Mouse (Mus musculus) adrenal gland, adult 2 months (tissue): ENCODE measurements around the gene Rhox3f. TPM values are rescaled to one million over a fixed set of nuclear protein-coding genes. Genes with fewer than 3 reads are reported as not detected.
"Not testable (repeated sequence)": the region's sequence is repeated elsewhere in the genome, so short reads cannot be mapped to it uniquely, and the experiment has no call there.

Source experiments
- DNase-seq: peaks from one replicate; pipeline ENCODE4 v3.0.0; 2021
- long read RNA-seq: library from polyadenylated mRNA; stranded (forward); transcript quantifications from one replicate; pipeline ENCODE4 v2.0.0, GENCODE M21; 2021
- polyA plus RNA-seq: library from polyadenylated mRNA; depleted of rRNA; stranded (reverse); fragments of >200 nt; gene quantifications from 2 replicates; pipeline ENCODE4 v1.2.3, GENCODE M21; 2012; rRNA removed
- total RNA-seq, 2 experiments: library from RNA; stranded (reverse); gene quantifications; 2 replicates each; pipeline ENCODE4 v1.2.3; 2021

Rhox3f gene
- total RNA-seq (not detected), polyA plus RNA-seq (not detected in 2 replicates)
- long read RNA-seq: 0 reads

GRCm38 (mm10) chrX:37580692-37581091 lies at the start of gene Rhox3f:
Gene Rhox3f, plus strand, starts transcription at chrX:37580992.
- DNase-seq: not testable (repeated sequence)

DNA sequence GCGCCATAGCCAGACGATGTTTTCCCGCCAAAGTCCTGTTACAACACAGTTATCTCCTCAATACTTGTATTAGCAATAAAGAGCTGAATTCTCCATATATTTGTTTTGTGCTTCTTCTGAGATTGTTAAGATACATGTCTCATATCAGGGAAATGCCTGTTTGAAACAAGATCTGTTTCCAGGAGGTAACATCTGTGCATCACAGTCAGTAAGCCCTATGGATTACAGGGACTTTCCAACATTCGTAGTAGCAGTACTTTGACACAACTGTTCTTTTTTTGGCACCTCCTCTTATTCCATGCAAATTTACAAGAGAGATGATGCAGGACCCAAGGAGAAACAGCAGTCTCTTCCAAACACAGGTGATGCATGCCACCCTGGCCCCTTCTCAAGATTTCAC lies 39.1 kb upstream of the Rhox3f start, which contains the start of gene Rhox3e:
Gene Rhox3e, plus strand, starts transcription at position 301 of the 400 bp plus-strand sequence.
- DNase-seq: not testable (repeated sequence)

DNA sequence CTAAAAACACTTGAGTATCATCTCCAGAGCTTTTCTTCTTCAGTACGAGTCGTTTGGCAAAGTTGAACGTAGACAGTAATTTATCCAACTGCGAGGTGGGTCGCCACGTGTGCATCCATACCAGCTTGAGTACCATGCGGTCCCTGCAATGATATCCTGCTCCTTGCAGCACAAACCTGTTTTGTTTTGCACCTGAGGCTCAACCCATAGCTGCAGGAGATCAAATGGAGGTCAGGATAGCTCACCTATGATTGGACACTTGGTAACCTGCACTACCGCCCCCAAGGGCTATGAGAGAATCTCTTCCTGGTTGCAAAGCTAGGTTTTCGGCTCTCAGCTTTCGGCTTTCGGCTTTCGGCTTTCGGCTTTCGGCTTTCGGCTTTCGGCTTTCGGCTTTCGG lies 23.7 kb upstream of the Rhox3f start, which contains the start of gene Rhox4e:
Gene Rhox4e, plus strand, starts transcription at position 301 of the 400 bp plus-strand sequence.
- DNase-seq: not testable (repeated sequence)

DNA sequence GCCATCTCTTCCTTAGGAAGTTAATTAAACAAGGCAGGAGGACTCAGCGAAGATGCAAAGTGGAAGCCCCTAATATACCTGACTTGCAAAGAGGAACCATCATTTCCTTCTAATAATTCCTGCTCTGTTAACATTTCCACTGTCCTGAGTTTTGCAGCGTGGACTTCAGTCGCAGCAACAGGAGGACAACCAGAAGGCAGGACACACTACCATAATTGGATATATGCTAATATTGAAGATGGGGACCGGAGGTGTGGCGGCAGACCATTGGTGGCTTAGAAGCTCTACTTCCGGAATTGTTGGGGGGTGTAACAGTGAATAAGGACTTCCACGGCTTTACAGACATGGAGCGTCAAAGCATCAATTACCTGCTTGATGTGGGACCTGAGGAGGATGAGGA lies 9.7 kb upstream of the Rhox3f start, which contains the start of gene Rhox2f:
Gene Rhox2f, plus strand, starts transcription at position 301 of the 400 bp plus-strand sequence.
- not testable (repeated sequence) for DNase-seq

DNA sequence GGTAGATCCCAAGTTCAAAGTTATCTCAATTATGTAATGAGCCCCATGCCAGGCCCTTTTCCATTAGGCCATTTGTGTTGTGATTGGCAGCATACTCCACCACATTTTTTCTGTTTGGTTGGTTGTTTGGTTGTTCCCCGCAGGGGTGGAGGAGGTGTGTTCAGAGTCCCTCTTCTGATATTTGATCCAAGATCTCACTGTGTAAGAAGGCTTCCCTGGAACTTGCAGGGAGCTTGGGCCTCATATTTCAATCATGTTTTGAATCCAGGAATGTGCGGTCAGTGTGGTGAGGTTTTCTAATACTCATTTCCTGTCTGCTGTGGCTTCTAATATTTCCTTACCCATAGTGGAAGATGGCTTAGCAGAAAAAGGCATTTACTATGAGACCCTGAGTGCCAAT lies 8.2 kb upstream of the Rhox3f start:
- not testable (repeated sequence) for DNase-seq

DNA sequence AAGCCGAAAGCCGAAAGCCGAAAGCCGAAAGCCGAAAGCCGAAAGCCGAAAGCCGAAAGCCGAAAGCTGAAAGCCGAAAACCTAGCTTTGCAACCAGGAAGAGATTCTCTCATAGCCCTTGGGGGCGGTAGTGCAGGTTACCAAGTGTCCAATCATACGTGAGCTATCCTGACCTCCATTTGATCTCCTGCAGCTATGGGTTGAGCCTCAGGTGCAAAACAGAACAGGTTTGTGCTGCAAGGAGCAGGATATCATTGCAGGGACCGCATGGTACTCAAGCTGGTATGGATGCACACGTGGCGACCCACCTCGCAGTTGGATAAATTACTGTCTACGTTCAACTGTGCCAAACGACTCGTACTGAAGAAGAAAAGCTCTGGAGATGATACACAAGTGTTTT lies 26.8 kb downstream of the Rhox3f start, which contains the start of gene Rhox4f:
Gene Rhox4f, minus strand, starts transcription at position 101 of the 400 bp plus-strand sequence.
- not testable (repeated sequence) for DNase-seq

DNA sequence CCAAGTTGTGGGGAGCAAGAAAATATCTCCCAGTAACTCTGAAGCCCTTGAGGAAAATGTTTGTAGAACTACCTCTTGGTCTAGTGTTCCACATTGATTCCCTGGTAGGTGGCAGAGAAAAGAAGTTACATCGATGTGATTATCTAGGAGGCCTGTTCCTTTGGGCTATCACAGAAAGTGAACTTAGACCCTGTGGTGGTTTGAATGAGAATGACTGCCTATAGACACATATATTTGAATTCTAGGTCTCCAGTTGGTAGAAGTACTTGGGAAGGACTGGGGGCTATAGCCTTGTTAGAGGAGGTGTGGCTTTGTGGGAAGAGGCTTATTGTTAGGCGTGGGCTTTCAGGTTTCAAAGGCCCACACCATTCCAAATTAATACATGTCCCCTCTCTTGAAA lies 47.7 kb downstream of the Rhox3f start, which contains the start of gene Rhox3g:
Gene Rhox3g, minus strand, starts transcription at position 101 of the 400 bp plus-strand sequence.
- DNase-seq: not testable (repeated sequence)

Other genes with a start within 250 kb of the Rhox3f start
- not detected for gene Rhox3a2, start 201.0 kb upstream of the Rhox3f start, total RNA-seq
- not detected in 2 replicates for gene Rhox3a2, start 201.0 kb upstream of the Rhox3f start, polyA plus RNA-seq
- not detected for gene Rhox4a2, start 190.1 kb upstream of the Rhox3f start, total RNA-seq
- not detected in 2 replicates for gene Rhox4a2, start 190.1 kb upstream of the Rhox3f start, polyA plus RNA-seq
- gene Rhox2b, start 168.9 kb upstream of the Rhox3f start, total RNA-seq: not detected
- gene Rhox2b, start 168.9 kb upstream of the Rhox3f start, polyA plus RNA-seq: not detected in 2 replicates
- not detected for gene Rhox4b, start 148.5 kb upstream of the Rhox3f start, total RNA-seq
- not detected in 2 replicates for gene Rhox4b, start 148.5 kb upstream of the Rhox3f start, polyA plus RNA-seq
- not detected for gene Rhox2c, start 127.3 kb upstream of the Rhox3f start, total RNA-seq
- not detected in 2 replicates for gene Rhox2c, start 127.3 kb upstream of the Rhox3f start, polyA plus RNA-seq
- gene Rhox3c, start 122.4 kb upstream of the Rhox3f start, total RNA-seq: not detected
- not detected in 2 replicates for gene Rhox3c, start 122.4 kb upstream of the Rhox3f start, polyA plus RNA-seq
- gene Rhox4c, start 100.7 kb upstream of the Rhox3f start, total RNA-seq: not detected
- not detected in 2 replicates for gene Rhox4c, start 100.7 kb upstream of the Rhox3f start, polyA plus RNA-seq
- not detected for gene Rhox2d, start 87.6 kb upstream of the Rhox3f start, total RNA-seq
- not detected in 2 replicates for gene Rhox2d, start 87.6 kb upstream of the Rhox3f start, polyA plus RNA-seq
- not detected for gene Rhox4d, start 66.6 kb upstream of the Rhox3f start, total RNA-seq
- not detected in 2 replicates for gene Rhox4d, start 66.6 kb upstream of the Rhox3f start, polyA plus RNA-seq
- gene Rhox2e, start 50.5 kb upstream of the Rhox3f start, total RNA-seq: not detected
- not detected in 2 replicates for gene Rhox2e, start 50.5 kb upstream of the Rhox3f start, polyA plus RNA-seq
- gene Rhox3e, start 39.0 kb upstream of the Rhox3f start, total RNA-seq: not detected
- not detected in 2 replicates for gene Rhox3e, start 39.0 kb upstream of the Rhox3f start, polyA plus RNA-seq
- not detected for gene Rhox4e, start 23.6 kb upstream of the Rhox3f start, total RNA-seq
- not detected in 2 replicates for gene Rhox4e, start 23.6 kb upstream of the Rhox3f start, polyA plus RNA-seq
- gene Rhox2f, start 9.6 kb upstream of the Rhox3f start, total RNA-seq: not detected
- gene Rhox2f, start 9.6 kb upstream of the Rhox3f start, polyA plus RNA-seq: not detected in 2 replicates
- gene Rhox4f, start 26.7 kb downstream of the Rhox3f start, total RNA-seq: not detected
- gene Rhox4f, start 26.7 kb downstream of the Rhox3f start, polyA plus RNA-seq: not detected in 2 replicates
- not detected for gene Rhox3g, start 47.6 kb downstream of the Rhox3f start, total RNA-seq
- not detected in 2 replicates for gene Rhox3g, start 47.6 kb downstream of the Rhox3f start, polyA plus RNA-seq
- gene Rhox2g, start 62.5 kb downstream of the Rhox3f start, total RNA-seq: not detected
- not detected in 2 replicates for gene Rhox2g, start 62.5 kb downstream of the Rhox3f start, polyA plus RNA-seq
- not detected for gene Rhox4g, start 70.3 kb downstream of the Rhox3f start, total RNA-seq
- gene Rhox4g, start 70.3 kb downstream of the Rhox3f start, polyA plus RNA-seq: not detected in 2 replicates
- not detected for gene Rhox3h, start 87.8 kb downstream of the Rhox3f start, total RNA-seq
- not detected in 2 replicates for gene Rhox3h, start 87.8 kb downstream of the Rhox3f start, polyA plus RNA-seq
- not detected for gene Rhox2h, start 92.3 kb downstream of the Rhox3f start, total RNA-seq
- not detected in 2 replicates for gene Rhox2h, start 92.3 kb downstream of the Rhox3f start, polyA plus RNA-seq
- gene Rhox5, start 223.8 kb downstream of the Rhox3f start, total RNA-seq: not detected
- gene Rhox5, start 223.8 kb downstream of the Rhox3f start, polyA plus RNA-seq: not detected in 2 replicates
- gene Rhox6, start 245.9 kb downstream of the Rhox3f start, total RNA-seq: not detected
- gene Rhox6, start 245.9 kb downstream of the Rhox3f start, polyA plus RNA-seq: not detected in 2 replicates